Mouse (Mus musculus): ENCODE results near the gene Kcng1. TPM values are rescaled to one million over a fixed set of nuclear protein-coding genes. Genes with fewer than 3 reads are reported as not detected.
A peak's percentile ranks its signal among the peaks of the same experiment; 100 is the strongest.

Kcng1 gene
- polyA plus RNA-seq, 1 experiment: 7.2 TPM

DNA sequence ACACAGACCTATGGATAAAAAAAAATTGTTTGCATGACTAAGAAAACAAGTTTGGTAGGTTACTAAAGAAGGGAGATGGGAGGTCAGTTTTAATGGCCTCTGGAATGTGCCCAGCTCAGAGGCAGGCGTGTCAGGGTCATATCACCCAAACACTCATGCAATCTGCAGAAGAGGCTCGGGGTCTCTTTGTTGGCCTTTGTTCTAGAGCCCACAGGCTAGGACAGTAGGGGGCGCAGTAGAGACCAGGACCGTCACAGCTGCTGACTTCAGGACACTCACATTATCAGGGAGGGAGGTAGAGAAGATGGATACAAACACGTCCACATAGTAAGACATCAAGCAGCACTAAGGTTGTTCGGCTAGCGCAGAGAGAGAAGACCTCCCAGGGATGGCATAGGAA is 13.5 kb downstream of the Kcng1 start:
- no peak overlapping the region for H3K27ac ChIP-seq (ENCODE audit: insufficient read depth, low read length)
- H3K4me1 ChIP-seq (ENCODE audit: control insufficient read depth, insufficient read depth, low read length): no peaks in the 10 kb centered on the region
- no peak overlapping the region for H3K4me3 ChIP-seq (ENCODE audit: insufficient read depth, low read length)
- TF ChIP-seq CTCF (IDR thresholded peaks at IDR 0.05; ENCODE audit: extremely low read depth, insufficient read depth, low read length) (peak; percentile 39), POLR2A (IDR thresholded peaks at IDR 0.05; ENCODE audit: extremely low read depth, insufficient read depth, low read length) (no peak)

DNA sequence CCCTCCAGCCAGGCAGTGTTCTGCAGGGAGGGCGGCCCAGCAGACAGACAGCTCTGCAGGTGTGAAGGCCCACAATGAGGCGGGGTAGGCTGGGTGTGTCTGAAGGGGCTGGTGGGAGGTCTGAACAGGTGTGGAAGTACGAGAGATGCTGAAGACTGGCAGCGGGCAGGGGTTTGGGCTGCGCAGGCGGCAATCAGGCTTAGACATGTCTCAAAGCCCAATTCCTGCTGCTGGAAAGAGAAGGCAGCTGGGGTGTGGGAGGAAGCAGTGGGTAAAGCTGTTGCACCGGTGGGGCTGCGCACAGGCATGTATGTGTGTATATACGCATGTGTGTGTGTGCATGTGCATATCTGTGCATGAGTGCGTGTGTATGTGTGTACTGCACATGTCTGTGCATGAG is 20.6 kb downstream of the Kcng1 start:
- H3K4me1 ChIP-seq (ENCODE audit: control insufficient read depth, insufficient read depth, low read length): peaks cover 2% of the 10 kb centered on the region
- no peak for TF ChIP-seq POLR2A (IDR thresholded peaks at IDR 0.05; ENCODE audit: extremely low read depth, insufficient read depth, low read length)
- no peak for TF ChIP-seq CTCF (IDR thresholded peaks at IDR 0.05; ENCODE audit: extremely low read depth, insufficient read depth, low read length)
- H3K4me3 ChIP-seq (ENCODE audit: insufficient read depth, low read length): no peak overlapping the region
- no peak overlapping the region for H3K27ac ChIP-seq (ENCODE audit: insufficient read depth, low read length)

DNA sequence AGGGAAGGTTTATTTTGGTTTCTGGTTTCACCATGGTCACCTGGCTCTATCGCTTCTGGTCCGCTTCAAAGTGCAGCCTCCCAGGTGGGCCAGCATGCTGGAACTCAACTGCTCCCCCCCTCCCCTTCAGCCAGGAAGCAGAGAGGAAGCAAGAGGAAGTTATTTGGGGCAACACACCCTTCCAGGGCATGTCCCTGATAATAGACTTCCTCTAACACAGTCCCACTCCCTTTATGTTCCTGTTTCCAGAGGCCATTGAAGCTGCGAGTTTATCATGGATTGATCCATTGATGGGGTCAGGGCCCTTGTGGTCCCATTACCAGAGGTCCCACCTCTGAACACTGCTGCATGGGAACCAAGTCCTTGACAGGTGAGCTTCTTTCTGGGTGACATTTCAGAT is 21.4 kb downstream of the Kcng1 start:
- Histone ChIP-seq H3K4me3 (ENCODE audit: insufficient read depth, low read length) (no peak overlapping the region), H3K27ac (ENCODE audit: insufficient read depth, low read length) (no peak overlapping the region), H3K4me1 (ENCODE audit: control insufficient read depth, insufficient read depth, low read length) (peaks cover 2% of the 10 kb centered on the region)
- no peak for TF ChIP-seq CTCF (IDR thresholded peaks at IDR 0.05; ENCODE audit: extremely low read depth, insufficient read depth, low read length)
- no peak for TF ChIP-seq POLR2A (IDR thresholded peaks at IDR 0.05; ENCODE audit: extremely low read depth, insufficient read depth, low read length)

DNA sequence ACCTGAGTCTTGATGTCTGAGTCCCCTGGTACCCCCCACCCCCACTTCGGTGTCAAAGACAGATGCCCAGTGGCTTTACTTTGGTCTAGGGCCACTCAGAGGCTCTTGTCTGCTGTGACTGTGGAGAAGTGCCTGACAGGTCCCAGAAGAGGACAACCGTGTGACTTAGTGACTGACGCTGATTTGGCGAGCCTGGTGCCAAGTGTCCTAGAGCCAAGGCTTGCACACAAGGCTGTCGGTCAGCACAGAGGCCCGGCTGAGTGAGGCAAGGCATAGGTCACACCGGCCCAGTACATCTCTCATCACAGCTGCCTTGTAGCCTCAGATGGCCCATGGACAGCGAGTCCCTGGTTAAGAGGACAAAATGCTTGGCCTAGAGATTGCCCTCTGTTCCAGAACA is 22.5 kb downstream of the Kcng1 start:
- Histone ChIP-seq H3K4me1 (ENCODE audit: control insufficient read depth, insufficient read depth, low read length) (peaks cover 4% of the 10 kb centered on the region), H3K27ac (ENCODE audit: insufficient read depth, low read length) (no peak overlapping the region), H3K4me3 (ENCODE audit: insufficient read depth, low read length) (no peak overlapping the region)
- TF ChIP-seq CTCF (IDR thresholded peaks at IDR 0.05; ENCODE audit: extremely low read depth, insufficient read depth, low read length) (no peak), POLR2A (IDR thresholded peaks at IDR 0.05; ENCODE audit: extremely low read depth, insufficient read depth, low read length) (no peak)

DNA sequence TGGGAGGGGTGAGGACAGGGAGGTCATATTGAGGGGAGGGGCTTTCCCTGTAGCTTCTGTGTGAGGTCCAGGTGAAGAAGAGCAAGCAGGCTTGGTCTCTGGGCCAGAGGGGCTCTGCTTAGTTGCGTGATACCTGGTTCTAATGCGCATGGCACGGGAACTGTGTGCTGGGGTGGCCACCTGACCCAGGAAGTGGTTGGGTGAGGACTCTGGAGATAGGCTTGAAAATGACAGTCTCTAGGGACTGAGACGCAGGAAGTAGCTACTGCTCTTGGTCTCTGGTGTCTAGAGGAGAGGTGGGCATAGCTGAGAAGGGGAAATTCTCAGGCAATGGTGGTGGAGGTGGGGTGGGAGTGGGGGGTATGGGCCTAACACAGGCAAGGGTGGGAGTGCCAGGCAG is 24.3 kb downstream of the Kcng1 start:
- H3K4me3 ChIP-seq (ENCODE audit: insufficient read depth, low read length): no peak overlapping the region
- no peak overlapping the region for H3K27ac ChIP-seq (ENCODE audit: insufficient read depth, low read length)
- TF ChIP-seq CTCF (IDR thresholded peaks at IDR 0.05; ENCODE audit: extremely low read depth, insufficient read depth, low read length): no peak
- no peak for TF ChIP-seq POLR2A (IDR thresholded peaks at IDR 0.05; ENCODE audit: extremely low read depth, insufficient read depth, low read length)
- peaks cover 4% of the 10 kb centered on the region for H3K4me1 ChIP-seq (ENCODE audit: control insufficient read depth, insufficient read depth, low read length)

DNA sequence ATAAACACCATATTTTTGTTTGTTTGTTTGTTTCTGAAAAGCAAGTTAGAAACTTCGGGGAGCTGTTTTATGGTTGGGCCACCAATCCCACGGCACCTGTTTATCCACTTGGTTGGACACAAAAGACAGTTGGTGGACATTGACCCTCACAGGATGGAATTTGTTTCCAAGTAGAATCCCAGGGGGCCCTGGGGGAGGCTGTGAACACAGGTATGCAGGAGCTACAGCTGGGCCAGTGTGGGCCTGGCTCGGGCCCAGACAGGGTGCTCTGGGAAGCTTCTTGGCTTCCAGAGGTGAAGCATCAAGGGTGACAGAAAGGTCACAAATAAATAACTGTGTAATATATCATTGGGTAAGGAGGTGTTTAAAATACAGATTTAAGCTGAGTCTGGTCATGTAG is 25.0 kb downstream of the Kcng1 start:
- Histone ChIP-seq H3K4me3 (ENCODE audit: insufficient read depth, low read length) (no peak overlapping the region), H3K27ac (ENCODE audit: insufficient read depth, low read length) (no peak overlapping the region), H3K4me1 (ENCODE audit: control insufficient read depth, insufficient read depth, low read length) (peaks cover 4% of the 10 kb centered on the region)
- TF ChIP-seq CTCF (IDR thresholded peaks at IDR 0.05; ENCODE audit: extremely low read depth, insufficient read depth, low read length): no peak
- TF ChIP-seq POLR2A (IDR thresholded peaks at IDR 0.05; ENCODE audit: extremely low read depth, insufficient read depth, low read length): no peak

DNA sequence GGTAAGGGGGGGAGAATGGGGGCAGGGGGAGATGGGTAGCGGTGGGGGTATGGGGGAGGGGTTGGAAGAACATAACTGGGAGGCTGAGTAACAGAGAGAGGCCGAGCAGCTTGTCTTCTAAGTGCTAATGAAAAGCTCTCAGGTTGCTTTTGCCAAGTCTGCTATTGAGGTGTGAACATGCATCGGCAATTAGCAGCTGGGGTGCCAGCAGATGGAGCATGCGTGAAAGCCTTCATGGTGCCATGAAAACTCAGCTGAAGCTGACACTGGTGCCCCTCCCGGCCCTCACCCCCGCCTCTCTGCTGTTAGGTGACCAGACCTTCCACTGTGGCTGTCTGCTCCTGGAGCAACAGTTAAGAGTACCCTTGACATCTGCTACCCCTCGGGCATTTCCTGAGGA is 27.7 kb downstream of the Kcng1 start:
- Histone ChIP-seq H3K4me3 (ENCODE audit: insufficient read depth, low read length) (no peak overlapping the region), H3K4me1 (ENCODE audit: control insufficient read depth, insufficient read depth, low read length) (0 out of 2 replicates have a peak, but pooled peaks cover 1% of the 10 kb centered on the region), H3K27ac (ENCODE audit: insufficient read depth, low read length) (no peak overlapping the region)
- no peak for TF ChIP-seq CTCF (IDR thresholded peaks at IDR 0.05; ENCODE audit: extremely low read depth, insufficient read depth, low read length)
- no peak for TF ChIP-seq POLR2A (IDR thresholded peaks at IDR 0.05; ENCODE audit: extremely low read depth, insufficient read depth, low read length)

DNA sequence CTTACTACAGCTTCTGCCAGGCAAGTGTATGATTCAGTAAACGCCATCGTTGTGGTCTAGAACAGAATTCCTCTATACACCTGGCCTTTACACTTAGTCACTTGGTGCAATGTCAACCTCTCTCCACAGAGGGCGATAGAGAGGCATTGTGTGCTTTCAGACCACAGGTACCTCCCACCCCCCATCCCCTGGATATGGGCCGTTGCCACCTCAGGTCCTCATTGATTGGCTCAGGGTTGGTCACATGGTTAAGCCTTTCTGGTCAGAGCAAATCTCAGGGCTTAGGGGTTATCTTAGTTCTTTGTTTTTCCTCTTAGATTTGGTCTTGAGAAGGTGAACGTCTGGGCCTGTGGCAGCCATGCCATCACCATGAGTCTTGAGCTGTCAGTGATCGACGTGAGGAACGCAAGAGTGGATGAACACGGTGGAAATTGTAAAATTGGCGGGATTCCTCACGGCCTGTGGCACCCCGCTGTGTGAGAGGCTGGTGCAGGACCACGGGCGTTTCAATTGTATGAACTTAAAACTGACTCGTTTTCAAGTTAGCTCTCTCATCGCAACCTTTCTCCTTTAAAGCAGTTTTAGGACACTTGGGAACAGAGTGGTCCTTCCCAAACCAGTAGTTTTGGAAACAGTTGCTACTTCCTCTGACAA is 28.8 kb downstream of the Kcng1 start:
- 0 out of 2 replicates have a peak, but pooled peaks cover 1% of the 10 kb centered on the region for H3K4me1 ChIP-seq (ENCODE audit: control insufficient read depth, insufficient read depth, low read length)
- H3K27ac ChIP-seq (ENCODE audit: insufficient read depth, low read length): no peak overlapping the region
- TF ChIP-seq POLR2A (IDR thresholded peaks at IDR 0.05; ENCODE audit: extremely low read depth, insufficient read depth, low read length) (no peak), CTCF (IDR thresholded peaks at IDR 0.05; ENCODE audit: extremely low read depth, insufficient read depth, low read length) (peak; percentile 64)
- H3K4me3 ChIP-seq (ENCODE audit: insufficient read depth, low read length): no peak overlapping the region

DNA sequence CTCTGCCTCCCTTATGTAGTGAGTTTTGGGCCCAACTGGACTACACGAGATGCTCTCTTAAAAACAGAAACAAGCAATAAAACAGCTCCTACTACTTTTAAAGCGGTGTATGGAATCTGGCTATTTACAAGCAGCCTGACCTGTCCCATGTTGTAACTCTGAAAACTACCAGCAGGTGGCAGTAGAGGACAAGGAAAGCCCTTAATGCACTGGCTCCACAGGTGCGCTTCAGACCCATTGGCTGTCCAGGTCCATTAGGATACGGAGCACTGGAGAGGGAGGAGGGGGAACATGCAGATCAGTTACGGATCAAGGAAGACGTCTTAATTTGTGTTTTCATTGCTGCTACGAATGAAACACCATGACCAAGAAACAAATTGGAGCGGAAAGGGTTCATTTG is 31.3 kb downstream of the Kcng1 start:
- Histone ChIP-seq H3K27ac (ENCODE audit: insufficient read depth, low read length) (no peak overlapping the region), H3K4me1 (ENCODE audit: control insufficient read depth, insufficient read depth, low read length) (0 out of 2 replicates have a peak, but pooled peaks cover 1% of the 10 kb centered on the region), H3K4me3 (ENCODE audit: insufficient read depth, low read length) (no peak overlapping the region)
- TF ChIP-seq POLR2A (IDR thresholded peaks at IDR 0.05; ENCODE audit: extremely low read depth, insufficient read depth, low read length) (no peak), CTCF (IDR thresholded peaks at IDR 0.05; ENCODE audit: extremely low read depth, insufficient read depth, low read length) (peak; percentile 99)

DNA sequence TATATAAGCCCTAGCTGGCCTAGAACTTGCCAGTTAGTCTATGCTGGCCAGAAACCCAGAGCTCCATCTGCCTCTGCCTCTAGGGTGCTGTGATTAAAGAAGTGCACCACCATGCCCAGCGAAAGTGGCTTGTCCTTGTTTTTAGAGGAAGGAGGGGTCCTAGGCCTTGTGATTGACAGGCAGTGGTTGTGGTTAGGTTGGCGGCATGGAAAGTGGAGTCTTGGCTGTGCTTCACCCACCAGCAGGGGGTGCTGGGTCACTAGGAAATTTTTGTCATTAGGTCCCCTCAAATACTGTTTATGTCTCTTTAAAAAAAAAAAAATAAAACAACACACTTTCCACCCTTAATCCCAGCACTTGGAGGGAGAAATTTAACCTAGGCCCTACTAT is 32.7 kb downstream of the Kcng1 start:
- 0 out of 2 replicates have a peak, but pooled peaks have one; percentile 18 for TF ChIP-seq CTCF (IDR thresholded peaks at IDR 0.05; ENCODE audit: extremely low read depth, insufficient read depth, low read length)
- TF ChIP-seq POLR2A (IDR thresholded peaks at IDR 0.05; ENCODE audit: extremely low read depth, insufficient read depth, low read length): no peak
- H3K4me3 ChIP-seq (ENCODE audit: insufficient read depth, low read length): no peak overlapping the region
- no peaks in the 10 kb centered on the region for H3K4me1 ChIP-seq (ENCODE audit: control insufficient read depth, insufficient read depth, low read length)
- no peak overlapping the region for H3K27ac ChIP-seq (ENCODE audit: insufficient read depth, low read length)
